Mouse (Mus musculus) right cerebral cortex, adult 18-20 months (tissue): ENCODE data around the gene Tacr2.

ENCODE experiments used
- DNase-seq: peaks from one replicate; pipeline ENCODE4 v3.0.0; 2022; ENCODE audit warnings: mixed read lengths

The Tacr2 gene

DNA sequence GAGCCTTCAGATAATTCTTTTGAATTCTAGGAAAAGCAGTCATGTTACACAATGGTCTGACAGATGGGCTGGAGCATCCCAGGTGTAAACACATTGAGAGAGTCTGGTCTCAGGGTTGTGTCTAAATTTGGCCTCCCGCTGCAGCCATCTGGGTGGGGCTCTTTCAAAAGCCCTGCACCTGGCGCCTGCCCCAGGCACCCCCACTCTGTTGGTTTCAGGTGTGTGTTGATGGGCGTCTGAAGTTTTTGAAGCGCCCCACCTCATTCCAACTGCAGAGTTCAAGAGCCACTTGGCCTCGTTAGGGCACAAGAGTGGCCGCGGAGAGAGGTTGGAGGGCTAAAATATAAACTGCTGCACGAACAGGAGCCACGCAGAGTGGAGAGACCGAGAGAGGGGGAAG is 9.9 kb upstream of the Tacr2 start:
- DNase-seq = no peak

DNA sequence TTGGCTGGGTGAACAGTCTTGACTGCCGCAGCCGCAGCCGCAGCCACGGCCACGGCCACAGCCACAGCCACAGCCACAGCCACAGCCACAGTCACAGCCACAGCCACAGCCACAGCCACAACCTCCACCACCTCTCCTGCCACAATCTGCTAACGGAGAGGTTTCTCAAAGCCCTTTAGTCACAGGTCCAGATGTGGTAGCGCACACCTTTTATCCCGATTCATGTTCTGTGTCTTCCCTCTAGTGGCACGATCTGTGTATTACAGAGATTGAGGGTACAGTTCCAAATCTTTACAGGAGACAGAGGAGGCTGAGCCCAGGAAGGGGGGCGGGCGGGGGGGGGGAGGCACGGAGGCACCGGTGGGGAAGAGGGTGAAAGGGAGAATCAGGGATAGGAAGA is 9.3 kb upstream of the Tacr2 start:
- DNase-seq = peak; percentile 46

DNA sequence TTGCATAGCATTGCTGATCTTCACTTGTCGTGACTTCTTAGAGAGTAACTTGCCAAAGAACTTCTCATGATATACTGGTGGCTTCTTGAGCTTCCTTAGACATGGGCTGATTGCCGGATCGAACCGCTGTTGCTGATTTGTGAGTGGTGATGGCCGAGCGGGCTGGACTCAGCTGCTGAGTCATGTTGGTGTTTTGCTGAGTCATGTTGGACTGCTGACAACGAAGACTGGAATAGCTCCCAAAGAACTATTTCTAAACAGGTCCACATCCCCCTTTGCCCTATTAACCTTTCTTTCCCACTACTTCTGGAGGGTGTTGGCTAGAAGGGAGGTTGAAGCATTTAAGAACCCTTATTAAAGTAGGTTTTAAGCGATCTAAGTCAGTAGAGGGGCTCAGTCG is 8.2 kb upstream of the Tacr2 start:
- DNase-seq = no peak

DNA sequence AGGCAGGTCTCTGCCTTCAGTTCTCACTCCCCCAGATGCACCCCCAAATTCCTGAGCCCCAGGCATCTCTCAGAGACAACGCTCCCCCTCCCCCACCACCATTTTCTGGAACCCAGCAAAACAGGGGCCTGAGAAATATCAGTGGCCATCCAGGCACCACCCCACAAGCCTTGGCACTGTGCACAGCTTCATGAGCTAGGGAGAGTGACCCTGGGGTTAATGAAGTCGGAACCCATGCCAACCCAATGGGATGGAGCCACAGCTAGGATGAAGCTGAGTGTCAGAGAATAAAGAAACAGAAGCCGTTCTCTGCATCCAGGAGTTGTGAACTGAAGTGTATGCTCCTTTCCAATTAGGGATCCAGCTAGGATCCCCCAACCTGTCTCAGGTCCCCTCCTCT is 5.1 kb upstream of the Tacr2 start:
- no peak for DNase-seq

DNA sequence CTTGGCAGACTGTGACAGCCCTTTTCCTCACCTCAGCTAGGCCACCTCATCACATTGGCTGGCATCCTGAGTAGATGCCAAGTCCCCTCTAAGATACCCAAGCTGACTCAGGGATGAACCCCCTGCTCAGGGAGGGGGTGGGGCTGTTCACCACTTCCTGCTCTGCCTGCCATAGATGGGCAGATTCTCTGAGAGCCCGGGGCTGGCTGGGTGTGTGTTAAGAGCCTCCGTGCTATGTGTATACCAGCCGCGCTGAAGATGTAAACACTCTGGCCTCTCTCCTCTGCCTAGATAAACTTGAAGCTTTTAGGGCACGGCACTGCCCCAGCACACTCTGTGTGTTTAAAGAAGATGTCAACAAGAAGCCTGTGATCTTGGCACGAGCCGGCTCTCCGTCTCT is 4.4 kb upstream of the Tacr2 start:
- no peak for DNase-seq

DNA sequence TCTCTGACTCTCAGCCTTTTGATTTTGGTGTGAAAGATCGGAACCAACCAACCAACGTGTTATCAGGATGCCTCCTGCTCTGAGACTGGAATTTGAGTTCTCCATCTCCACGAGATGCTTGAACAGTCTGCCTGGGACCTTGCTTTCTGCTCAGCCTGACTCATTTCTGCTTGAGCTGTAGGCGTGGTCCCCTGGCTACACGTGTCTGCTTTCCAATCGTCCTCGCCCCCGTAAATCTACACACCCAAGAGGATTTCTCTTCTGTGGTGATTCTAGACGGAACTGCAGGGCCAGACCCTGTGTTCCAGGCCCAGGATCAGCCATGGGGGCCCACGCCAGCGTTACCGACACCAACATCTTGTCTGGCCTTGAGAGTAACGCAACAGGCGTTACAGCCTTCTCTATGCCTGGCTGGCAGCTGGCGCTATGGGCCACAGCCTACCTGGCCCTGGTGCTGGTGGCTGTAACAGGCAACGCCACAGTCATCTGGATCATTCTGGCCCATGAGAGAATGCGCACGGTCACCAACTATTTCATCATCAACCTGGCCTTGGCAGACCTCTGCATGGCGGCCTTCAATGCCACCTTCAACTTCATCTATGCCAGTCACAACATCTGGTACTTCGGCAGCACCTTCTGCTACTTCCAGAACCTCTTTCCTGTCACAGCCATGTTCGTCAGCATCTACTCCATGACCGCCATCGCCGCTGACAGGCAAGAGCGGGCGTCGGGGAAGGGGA is 428 bp downstream of the Tacr2 start:
- DNase-seq = peak; percentile 29

DNA sequence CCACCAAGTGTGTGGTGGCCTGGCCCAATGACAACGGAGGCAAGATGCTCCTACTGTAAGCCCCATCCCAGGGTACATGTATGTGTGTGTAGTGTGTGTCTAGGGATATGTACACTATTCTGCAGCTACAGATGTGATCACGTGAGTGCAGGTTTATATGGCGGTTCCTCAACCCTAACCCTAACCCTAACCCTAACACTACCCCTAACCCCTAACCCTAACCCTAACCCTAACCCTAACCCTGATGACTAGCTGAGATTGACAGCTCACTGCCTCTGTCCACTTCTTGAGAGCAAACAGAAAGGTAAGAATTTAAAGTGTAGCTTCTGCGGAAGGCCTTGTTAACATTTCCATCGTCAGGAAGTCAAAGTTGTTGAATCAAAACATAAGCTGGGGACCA is 6.1 kb downstream of the Tacr2 start:
- no peak for DNase-seq

DNA sequence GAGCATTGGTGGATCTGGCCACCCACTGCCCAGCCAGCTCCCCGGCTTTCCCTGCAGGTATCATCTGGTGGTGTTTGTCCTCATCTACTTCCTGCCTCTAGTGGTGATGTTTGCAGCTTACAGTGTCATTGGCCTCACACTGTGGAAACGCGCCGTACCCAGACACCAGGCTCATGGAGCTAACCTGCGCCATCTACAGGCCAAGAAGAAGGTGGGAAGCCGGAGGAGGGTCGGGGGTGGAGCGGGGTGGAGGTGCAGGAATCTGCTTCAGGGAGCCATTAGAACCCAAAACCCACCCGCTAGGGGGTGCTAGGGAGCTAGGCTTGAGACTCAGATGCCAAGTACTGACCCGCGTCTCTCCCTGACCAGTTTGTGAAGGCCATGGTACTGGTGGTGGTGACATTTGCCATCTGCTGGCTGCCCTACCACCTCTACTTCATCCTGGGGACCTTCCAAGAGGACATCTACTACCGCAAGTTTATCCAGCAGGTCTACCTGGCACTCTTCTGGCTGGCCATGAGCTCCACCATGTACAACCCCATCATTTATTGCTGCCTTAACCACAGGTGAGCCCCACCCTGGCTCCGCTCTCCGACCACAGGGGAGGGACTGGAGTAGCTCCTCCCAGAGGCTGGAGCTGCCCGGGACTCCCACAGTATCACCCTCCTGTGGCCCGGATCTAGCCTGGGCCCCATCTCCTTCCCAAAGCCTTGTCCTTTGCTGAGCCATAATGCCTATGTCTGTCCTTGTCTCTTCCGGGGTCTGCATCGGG is 9.1 kb downstream of the Tacr2 start:
- DNase-seq = peak; percentile 53

DNA sequence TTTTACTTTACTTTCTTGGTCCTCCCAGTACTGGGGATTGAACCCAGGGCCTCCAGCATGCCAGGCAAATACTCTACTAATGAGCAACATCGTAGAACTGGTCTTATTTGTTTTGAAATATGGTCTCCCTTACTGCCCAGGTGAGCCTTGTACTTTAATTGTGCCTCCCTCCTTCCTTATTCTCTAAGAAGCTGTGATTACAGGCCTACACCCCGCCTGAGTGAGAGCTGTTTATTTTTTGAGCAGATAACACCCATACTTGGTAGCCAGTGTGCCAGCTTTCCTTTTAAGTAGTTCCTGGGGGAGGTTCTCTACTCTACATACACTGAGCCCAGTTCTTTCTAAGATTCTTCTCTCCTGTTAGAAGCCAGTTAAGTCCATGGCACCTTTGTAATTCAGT is 12.1 kb downstream of the Tacr2 start:
- DNase-seq = no peak

DNA sequence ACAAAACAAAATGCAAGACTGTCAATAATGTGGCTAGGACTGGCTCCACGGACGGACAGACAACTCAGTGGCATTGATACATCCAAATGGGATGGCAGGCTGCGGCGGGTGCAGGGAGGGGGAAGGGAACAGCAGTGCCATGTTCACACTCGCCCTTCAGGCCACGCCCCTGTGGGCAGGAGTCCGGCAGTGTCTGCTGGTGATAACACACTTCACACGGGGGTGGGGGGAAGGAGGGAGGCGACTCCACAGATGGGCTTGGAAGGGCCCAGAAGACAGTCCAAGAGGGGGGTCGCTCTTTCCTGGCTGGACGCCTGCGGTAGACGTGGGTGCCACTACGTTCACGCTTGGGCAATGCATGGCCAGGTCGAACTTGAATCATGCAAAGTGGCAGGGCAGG is 17.0 kb downstream of the Tacr2 start:
- no peak for DNase-seq

DNA sequence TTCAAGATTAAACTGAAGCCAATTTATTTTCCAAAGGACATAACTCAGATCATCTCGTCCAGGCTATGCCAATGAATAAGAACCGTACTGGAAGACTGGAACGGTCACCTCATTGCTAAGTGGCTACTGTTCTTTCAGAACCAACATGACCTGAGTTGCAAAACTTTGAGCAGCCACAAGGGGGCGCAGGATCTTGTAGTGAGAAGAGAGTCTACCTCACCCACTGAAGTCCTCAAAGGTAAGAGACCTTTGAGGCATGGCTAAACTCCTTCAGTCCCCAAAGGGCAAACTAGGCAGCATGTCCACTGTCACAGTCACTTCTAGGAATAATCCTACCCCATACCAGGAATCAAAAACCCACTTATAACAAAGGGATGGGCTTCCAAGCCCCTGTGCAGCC is 23.0 kb downstream of the Tacr2 start:
- peak; percentile 79 for DNase-seq

DNA sequence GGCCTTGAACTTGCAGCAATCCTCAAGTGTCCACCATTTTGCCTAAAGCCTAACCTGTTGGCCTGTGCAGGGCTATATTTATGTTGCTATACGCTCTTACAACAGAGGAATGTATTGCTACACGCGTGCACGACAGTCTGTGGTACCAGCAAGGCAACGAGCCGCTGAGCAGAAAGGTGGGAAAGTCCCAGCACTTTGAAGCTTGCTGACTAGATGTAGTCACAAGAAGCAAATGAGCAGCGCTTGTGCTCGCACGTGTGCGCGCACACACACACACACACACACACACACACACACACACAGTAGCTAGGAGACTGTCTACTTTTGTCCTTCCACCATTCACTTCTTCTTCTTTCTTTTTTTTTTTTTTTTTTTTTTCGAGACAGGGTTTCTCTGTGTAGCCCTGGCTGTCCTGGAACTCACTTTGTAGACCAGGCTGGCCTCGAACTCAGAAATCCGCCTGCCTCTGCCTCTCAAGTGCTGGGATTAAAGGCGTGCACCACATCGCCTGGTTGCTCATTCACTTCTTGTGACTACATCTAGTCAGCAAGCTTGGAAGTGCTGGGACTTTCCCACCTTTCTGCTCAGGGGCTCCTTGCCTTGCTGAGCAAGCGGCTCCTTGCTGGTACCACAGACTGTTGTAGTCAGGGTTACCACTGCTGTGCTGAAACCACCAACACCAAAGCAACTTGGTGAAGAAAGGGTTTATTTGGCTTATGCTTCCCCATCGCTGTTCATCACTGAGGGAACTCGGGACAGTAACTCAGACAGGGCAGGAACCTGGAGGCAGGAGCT is 25.5 kb downstream of the Tacr2 start:
- DNase-seq = no peak

DNA sequence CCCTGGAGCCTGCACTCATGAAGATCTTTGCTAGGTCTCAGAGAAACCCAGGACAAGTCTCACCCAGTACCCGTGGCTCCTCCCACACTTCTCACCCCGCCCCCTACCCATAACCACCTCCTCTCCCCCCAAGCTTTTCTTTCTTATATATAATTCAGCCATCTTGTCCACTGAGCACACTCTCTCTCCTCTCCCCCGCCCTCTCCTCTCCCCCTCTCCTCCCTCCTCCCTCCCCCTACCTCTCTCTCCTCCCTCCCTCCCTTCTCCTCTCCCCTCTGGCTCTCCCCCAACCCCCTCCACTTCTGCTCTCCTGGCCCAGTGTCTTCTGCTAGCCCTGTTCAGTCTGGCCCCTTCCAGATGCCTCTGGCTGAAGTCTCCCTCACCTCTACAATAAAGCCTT is 26.8 kb downstream of the Tacr2 start:
- DNase-seq = no peak

DNA sequence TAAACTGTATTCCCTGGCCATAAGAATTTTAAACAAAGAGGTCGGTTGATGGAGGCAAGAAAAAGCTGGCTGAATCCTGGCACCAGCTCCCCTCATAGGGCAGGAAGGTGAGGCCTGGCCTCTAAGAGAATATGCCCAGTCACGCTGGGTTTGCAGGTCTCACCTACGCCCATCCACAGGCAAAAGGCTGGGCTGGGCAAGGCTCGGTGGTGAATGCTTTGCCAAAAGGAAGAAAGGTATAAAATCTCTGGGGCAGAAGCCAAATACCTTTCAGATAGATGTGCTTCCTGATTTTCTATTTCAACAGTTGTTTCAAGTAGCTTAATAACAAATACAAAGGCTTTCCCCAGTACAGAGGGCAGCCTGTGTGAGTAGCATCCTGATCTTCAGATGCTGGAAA is 27.4 kb downstream of the Tacr2 start:
- DNase-seq = no peak

DNA sequence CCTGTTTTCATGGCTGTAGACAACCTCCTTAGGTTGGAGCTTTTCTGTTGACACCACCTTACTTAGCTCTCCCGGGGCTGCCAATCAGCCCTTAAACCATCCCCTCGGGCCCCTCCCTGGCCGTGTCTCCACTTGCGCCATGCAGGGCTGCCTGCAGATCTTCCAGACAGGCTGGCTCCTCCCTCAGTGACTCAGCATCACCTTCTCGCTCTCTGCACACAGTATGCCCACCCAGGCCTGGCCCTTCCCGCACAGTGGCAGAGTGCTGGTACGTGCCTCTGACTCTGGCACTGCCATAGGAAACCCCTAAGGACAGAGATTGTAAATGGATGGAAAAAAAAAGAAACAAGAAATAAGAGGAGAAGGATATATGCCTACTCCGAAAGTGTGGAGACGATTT is 30.5 kb downstream of the Tacr2 start:
- peak; percentile 56 for DNase-seq

DNA sequence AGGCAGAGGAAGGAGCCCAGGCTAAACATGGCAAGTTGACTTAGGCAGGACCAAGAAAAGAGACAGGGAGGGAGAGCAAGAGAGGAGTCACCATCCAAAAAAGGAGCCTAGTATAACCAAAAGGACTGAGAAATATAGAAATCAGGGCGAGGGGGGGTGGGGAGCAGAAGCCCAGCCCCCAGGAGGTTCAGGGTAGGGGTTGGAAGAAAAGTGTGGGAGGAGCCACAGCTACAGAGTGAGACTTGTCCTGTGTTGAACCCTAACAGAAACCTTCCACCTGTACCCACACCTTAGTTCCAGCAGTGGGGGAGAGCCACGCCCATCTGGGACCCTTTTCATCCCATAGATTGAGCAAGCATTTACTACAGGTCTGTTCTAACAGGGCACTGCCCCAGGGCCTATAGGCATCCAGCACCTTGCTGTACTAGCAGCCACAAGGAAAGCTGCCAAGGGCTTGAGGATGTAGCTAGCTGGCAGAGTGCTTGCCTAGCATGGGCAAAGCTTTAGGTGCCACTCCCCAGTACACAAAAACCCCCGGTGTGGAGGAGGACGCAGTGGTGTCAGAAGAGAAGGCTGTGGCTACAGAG is 31.1 kb downstream of the Tacr2 start:
- DNase-seq = no peak

DNA sequence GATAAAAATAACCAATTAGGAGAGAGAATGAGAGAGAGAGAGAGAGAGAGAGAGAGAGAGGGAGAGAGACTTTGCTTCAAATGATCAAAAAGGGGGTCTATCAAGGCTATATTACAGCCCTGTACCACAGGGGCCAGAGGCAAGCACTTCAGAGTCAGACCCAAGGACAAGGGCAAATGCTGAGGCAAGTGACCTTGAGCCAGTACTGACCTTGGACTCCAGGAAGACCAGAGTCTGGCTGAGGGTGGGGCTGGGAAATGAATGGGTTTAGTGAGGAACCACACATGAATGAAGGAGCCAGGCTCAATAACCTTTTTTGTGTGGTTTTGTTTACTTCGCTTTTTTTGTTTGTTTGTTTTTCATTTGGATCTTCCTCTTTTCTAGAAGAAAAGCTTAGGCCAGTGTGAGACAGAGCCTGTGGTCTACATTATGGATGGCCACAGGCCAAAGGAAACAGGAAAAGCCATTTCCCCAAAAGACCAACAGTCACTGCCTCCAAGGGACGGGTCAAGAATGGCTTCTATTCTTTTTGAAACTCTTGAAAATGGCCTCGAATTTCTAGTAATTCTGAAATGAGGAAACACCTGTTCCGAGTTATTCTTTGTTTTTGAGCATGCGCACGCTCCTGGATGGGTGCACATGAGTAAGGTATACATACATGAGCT is 35.4 kb downstream of the Tacr2 start:
- no peak for DNase-seq

DNA sequence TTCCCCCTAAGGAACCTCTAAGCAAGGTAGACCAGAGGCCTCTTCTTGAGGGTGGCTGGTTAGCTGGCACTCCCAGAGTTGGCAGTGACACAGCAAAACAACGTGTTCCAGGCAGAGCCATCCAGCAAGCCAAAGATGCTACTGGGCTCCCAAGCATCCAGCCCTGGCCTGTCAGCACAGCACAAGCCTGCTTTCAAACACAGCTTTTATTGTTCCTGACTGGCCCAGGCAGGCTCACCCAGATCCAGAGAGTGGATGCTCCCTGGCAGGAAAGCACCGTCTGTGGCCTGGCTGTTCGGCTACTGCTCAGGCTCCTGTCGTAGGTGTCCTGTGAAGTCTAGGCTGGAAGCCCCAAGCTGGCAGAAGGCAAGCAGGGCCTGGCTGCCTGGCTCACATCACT is 41.9 kb downstream of the Tacr2 start:
- peak; percentile 54 for DNase-seq

DNA sequence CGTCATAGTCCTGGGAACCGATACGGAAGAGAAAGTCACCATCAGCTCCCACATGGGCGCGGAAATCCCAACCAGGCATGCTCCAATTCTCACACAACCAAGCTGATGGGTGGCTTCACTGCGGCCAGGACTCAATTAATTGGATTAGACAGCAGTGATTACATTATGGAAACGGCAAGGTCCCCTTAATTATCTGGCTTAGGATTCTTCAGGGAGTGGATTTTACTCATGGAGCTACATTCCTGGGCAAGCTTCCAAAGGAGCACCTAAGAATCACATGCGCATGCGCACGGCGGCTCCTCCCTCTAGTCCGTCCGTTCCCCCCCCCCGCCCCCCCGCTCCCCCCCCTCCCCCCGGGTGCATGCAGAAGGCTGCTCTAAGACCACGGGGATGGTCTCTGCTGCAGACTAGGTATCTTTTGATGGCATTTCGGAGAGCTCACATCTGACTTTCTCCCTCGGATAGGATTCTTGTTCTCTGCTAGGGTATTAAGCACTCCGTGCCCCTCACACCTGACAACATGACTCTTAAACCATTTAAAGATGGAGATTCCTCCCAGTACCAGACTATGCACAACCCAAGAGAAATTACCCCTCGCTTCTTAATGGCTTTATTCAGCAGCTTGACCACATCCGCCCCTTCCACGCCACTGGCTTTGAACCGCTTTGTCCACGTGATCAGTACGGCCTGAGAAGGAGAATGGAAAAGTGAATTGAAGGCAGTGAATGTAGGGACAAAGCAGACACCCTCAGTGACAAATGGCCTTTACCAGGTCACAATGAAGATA is 44.0 kb downstream of the Tacr2 start:
- no peak for DNase-seq

DNA sequence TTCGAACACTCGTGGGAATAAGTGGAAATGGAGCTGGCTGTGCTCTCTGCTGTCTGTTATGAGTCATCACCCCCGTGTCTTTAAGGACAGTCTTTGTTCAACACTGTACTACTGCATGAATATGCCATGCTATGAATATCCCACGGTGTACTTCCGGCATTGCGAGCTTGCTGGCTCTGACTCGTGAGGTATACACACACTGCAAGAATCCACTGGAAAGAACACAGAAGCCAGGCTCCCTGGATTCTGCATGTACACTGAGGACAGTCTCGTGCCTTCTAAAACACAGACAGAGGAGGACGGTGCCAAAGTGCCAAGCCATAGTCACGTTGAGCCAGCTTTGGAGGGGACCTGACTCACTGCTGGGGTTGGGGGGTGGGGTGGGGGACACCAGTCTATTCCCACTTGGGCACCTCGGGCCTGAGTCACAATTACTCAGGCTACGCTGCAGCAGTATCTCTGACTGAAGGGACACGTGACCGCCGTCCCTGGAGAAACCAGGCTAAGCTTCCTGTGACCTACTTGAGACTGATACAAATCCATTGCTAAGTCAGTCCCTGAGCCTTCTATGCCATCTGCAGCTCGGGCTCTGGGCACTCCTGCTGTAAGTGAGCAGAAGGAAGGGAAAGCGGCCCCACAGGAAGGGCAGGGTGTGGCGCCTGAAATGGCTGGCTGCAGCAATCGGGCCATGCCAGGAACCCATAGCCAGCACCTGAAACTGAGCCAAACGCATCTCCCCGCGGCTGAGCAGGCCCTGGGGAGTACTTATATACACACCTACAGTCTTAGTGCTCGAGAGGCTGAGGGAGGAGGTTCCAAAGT is 48.0 kb downstream of the Tacr2 start:
- peak; percentile 72 for DNase-seq

DNA sequence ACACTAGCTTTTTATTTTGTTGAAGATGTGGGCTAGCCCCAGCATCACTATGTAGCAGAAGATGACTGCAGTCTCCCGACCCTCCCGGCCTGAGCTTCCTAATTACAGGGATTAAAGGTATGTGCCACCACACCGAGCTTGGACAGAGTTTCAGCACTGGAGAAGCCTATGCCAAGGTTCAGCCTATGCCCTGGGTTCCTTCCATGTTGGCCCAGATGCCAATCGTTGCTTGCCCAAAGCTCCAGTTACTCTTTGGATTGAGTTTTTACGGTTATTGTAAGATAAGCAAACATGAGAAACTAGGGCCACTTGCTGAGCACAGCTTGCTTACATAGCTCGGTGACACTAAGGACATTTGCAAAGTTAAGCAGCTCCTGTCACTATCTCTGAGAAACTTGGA is 52.9 kb downstream of the Tacr2 start:
- DNase-seq = no peak
